Mouse (Mus musculus) embryonic facial prominence, embryonic 15.5 days (tissue): ENCODE results near the gene Ank3. TPM values are rescaled to one million over a fixed set of nuclear protein-coding genes. Genes with fewer than 3 reads are reported as not detected.

Source experiments
- ATAC-seq: fragments of 200-750 bp; cut with Nextera tagmentation; 2 replicates; pipeline ENCODE4 v1.8.0; 2017; ENCODE audit warnings: low read depth, moderate TSS enrichment; ENCODE audit not compliant: insufficient number of reproducible peaks, low FRiP score, low TSS enrichment
- H3K27ac ChIP-seq: fragments of 300-500 bp; sonication (generic); replicated peaks from 2 replicates; pipeline ENCODE4 v1.5.1; 2015; ENCODE audit warnings: mild to moderate bottlenecking, inconsistent platforms
- H3K27me3 ChIP-seq: fragments of 300-500 bp; sonication (generic); 2 replicates; pipeline ENCODE4 v1.6.1; 2015; ENCODE audit warnings: inconsistent platforms
- H3K36me3 ChIP-seq: fragments of 300-500 bp; sonication (generic); 2 replicates; pipeline ENCODE4 v1.6.1; 2015; ENCODE audit warnings: mild to moderate bottlenecking, inconsistent platforms
- H3K4me1 ChIP-seq: fragments of 300-500 bp; sonication (generic); 2 replicates; pipeline ENCODE4 v1.6.1; 2015; ENCODE audit warnings: inconsistent platforms
- H3K4me2 ChIP-seq: fragments of 300-500 bp; sonication (generic); replicated peaks from 2 replicates; pipeline ENCODE4 v1.6.1; 2015; ENCODE audit warnings: mild to moderate bottlenecking, inconsistent platforms
- H3K4me3 ChIP-seq: fragments of 300-500 bp; sonication (generic); replicated peaks from 2 replicates; pipeline ENCODE4 v1.5.1; 2015; ENCODE audit warnings: mild to moderate bottlenecking, inconsistent platforms
- H3K9ac ChIP-seq: fragments of 300-500 bp; sonication (generic); 2 replicates; pipeline ENCODE4 v1.6.1; 2015; ENCODE audit warnings: inconsistent platforms
- H3K9me3 ChIP-seq: fragments of 300-500 bp; sonication (generic); replicated peaks from 2 replicates; pipeline ENCODE4 v1.6.1; 2016; ENCODE audit warnings: inconsistent platforms
- WGBS: fragments of 180-500 bp; shearing (Covaris S2); methylation state at CpG from one replicate; pipeline ENCODE4 v1.1.7; 2015; 5-methylcytosine and 5-hydroxymethylcytosine counted together
- polyA plus RNA-seq: library from polyadenylated mRNA; unstranded; fragments of >200 nt; fragmentation: Nextera tagmentation; extraction: Ambion mirVana; gene quantifications from 2 replicates; pipeline ENCODE4 v1.2.1, GENCODE M21; 2015

Ank3 gene
- polyA plus RNA-seq, 1 experiment from 2014 or later = 24.3 TPM

DNA sequence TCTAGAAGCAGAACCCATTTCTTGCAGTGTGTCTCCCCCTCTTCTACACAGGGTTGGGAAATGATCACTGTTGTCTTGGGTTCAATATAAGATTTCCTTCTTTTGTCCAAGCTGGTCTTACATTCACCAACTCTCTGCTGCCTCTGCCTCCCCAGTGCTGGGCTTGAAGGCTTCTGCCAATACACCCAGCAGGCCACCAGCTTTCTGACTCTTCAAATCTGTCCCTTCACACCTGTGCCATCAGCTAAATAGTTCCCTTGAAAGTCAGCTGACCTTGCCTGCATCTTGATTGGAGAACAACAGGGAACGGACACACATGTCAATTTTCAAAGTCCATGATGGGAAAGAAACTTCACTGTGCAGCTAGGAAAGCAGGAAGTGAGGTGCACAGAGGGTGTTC lies 300.1 kb downstream of the Ank3 start:
- WGBS = 87% methylated on average over 1 of the region's 1 CpGs
- Histone ChIP-seq H3K27me3 (no peaks in the 10 kb centered on the region), H3K9me3 (no peaks in the 10 kb centered on the region), H3K36me3 (no peaks in the 10 kb centered on the region), H3K9ac (no peak overlapping the region), H3K4me3 (no peak overlapping the region), H3K27ac (no peak overlapping the region), H3K4me1 (no peaks in the 10 kb centered on the region), H3K4me2 (no peak overlapping the region)
- no peak for ATAC-seq

DNA sequence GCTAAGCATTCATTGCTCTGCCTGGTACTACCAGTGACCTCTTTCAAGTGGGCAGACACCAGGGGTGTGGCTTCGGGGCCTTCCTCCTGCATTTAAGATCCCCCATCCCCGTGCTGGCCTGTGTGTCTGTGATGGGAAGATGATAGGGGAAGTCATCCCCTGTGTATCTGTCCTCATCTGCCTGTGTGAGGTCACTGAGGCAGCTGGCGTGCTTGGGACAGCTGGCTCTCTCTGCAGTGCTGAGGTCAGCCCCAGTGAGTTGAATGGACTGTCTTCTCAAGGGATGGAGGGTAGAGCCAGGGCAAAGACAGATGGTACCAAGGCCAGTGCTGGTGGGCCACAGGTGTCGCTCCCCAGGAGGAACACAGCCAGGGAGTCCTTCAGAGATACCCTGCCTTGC lies 302.7 kb downstream of the Ank3 start:
- no peak overlapping the region for H3K9ac ChIP-seq
- no peaks in the 10 kb centered on the region for H3K27me3 ChIP-seq
- H3K9me3 ChIP-seq = no peaks in the 10 kb centered on the region
- H3K27ac ChIP-seq = no peak overlapping the region
- H3K4me2 ChIP-seq = no peak overlapping the region
- 55% methylated on average over 4 of the region's 4 CpGs for WGBS
- H3K4me3 ChIP-seq = no peak overlapping the region
- H3K4me1 ChIP-seq = no peaks in the 10 kb centered on the region
- no peaks in the 10 kb centered on the region for H3K36me3 ChIP-seq
- ATAC-seq = no peak

GRCm38 (mm10) chr10:69705806-69706768 lies 307.5 kb downstream of the Ank3 start:
- peak overlapping the region; percentile 26 for H3K4me3 ChIP-seq
- no peak for ATAC-seq
- no peak overlapping the region for H3K27ac ChIP-seq

DNA sequence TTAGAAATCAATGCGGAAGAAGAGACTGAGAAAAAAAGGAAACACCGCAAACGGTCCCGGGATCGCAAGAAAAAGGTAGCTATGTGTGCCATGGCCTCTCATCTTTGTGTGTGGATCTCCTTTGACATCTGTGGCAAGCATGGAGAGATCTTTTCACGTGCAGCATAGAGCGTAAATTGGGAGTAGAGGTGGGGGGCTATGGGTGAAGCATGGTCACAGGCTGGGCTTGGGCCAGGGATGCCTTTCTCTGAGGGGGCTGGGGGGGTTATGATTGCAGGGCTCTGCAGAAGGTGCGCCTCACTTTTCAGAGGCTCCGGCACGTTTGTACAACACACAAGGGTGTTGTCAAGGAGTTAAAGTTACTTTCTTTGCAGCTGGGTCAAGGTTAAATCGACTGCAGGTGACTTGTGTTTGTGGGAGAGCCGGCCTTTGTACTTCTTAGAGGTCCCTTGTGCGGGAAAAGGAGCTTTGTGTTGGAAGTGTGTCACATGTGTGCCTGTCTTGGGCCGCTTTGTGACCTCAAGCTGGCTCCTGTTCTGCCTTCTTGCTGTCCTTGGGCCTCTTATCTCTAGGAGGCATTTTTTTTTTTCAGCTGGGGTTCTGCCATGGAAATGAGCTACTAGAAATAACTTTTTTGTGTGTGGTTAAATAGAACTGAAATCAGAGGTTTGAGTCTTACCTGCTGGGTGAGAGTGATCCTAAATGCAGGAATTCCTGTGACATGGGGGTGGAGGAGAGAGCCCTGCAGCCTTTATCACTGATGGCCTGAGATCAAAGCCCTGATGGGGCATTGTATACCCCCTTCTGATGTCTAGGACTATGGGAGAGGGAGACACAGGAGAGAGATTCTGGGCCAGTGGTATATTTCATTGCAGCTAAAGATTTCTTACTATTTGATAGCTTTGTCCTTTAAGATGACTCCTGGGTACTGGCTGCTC lies 308.5 kb downstream of the Ank3 start:
- no peak overlapping the region for H3K27ac ChIP-seq
- no peak overlapping the region for H3K9ac ChIP-seq
- 28% methylated on average over 14 of the region's 14 CpGs for WGBS

More at GRCm38 (mm10) chr10:69705806-69706768, 307.5 kb downstream of the Ank3 start:
- Histone ChIP-seq H3K36me3 (no peaks in the 10 kb centered on the region), H3K9me3 (no peaks in the 10 kb centered on the region), H3K4me2 (peak overlapping the region; percentile 44), H3K4me1 (no peaks in the 10 kb centered on the region), H3K9ac (0 out of 2 replicates have a peak overlapping the region, but pooled peaks have one; percentile 2), H3K27me3 (no peaks in the 10 kb centered on the region)
- 7% methylated on average over 17 of the region's 17 CpGs for WGBS

DNA sequence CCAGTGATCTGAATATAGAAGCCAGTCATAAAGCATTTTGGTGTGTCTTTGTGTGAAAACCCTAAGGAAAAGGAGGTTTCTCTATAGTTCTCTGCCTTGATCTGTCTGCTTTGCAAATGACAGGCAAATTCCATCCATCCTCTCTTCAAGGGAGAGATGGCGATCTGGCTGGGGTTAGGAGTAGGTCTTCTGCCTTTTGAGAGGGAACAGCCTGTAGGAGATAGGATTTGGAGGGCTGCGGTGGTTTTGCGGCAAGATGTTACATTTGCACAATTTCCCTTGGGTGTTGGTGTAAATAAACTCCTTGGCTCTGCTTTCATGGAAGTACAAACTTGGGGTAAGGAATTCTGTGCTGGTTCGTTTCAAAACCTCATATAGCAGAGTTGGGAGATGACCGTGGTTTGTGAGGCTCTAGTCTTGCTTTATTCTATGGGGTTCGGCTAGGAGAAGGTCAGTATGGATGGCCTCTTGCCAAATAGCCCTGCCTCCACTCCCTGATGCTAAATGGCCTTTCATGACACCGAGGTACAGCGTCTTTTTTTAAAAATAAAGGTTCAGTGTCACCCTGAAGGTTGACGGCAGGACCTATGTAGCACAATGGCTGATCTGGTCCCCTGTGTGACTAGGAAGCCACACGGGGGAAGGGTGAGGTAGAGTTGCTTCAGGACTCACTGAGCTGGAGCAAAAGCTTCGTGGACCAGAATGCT lies 309.4 kb downstream of the Ank3 start:
- no peaks in the 10 kb centered on the region for H3K9me3 ChIP-seq
- no peaks in the 10 kb centered on the region for H3K4me1 ChIP-seq
- H3K9ac ChIP-seq = no peak overlapping the region
- 78% methylated on average over 11 of the region's 11 CpGs for WGBS
- H3K4me3 ChIP-seq = no peak overlapping the region
- H3K36me3 ChIP-seq = no peaks in the 10 kb centered on the region
- no peak overlapping the region for H3K27ac ChIP-seq
- ATAC-seq = no peak
- H3K27me3 ChIP-seq = no peaks in the 10 kb centered on the region
- H3K4me2 ChIP-seq = no peak overlapping the region

More for the DNA sequence above, 308.5 kb downstream of the Ank3 start:
- peak overlapping the region; percentile 26 for H3K4me3 ChIP-seq
- no peaks in the 10 kb centered on the region for H3K4me1 ChIP-seq
- H3K36me3 ChIP-seq = no peaks in the 10 kb centered on the region
- ATAC-seq = no peak
- H3K4me2 ChIP-seq = peak overlapping the region; percentile 44
- no peaks in the 10 kb centered on the region for H3K9me3 ChIP-seq
- H3K27me3 ChIP-seq = no peaks in the 10 kb centered on the region

GRCm38 (mm10) chr10:69709631-69710030 lies 311.1 kb downstream of the Ank3 start:
- Histone ChIP-seq H3K4me3 (no peak overlapping the region), H3K9ac (no peak overlapping the region), H3K4me1 (no peaks in the 10 kb centered on the region), H3K36me3 (no peaks in the 10 kb centered on the region), H3K27ac (no peak overlapping the region), H3K27me3 (no peaks in the 10 kb centered on the region), H3K9me3 (no peaks in the 10 kb centered on the region), H3K4me2 (no peak overlapping the region)
- no peak for ATAC-seq
- WGBS = 84% methylated on average over 2 of the region's 2 CpGs

DNA sequence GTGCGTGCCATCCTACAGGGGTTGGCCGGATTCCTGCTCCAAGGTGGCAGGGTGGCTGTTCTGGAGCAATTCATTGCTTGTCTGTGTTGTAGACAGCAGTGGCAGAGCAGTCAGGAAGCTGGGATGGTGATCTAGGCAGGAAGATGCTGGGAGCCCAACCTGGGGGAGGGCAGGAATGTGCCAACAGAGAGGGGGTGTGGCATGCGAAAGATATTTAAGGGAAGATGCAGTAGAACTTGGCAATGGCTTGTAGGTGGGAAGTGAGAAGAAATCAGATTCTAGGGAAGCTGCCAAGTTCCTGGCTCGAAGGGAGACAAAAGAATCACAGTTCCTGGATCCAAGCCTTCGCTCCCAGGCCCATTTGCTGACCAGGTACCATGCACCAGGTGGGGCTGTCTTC lies 312.2 kb downstream of the Ank3 start:
- WGBS = 76% methylated on average over 5 of the region's 5 CpGs
- Histone ChIP-seq H3K9me3 (no peaks in the 10 kb centered on the region), H3K27ac (no peak overlapping the region), H3K9ac (no peak overlapping the region), H3K4me3 (no peak overlapping the region), H3K4me2 (no peak overlapping the region), H3K4me1 (no peaks in the 10 kb centered on the region), H3K27me3 (no peaks in the 10 kb centered on the region), H3K36me3 (no peaks in the 10 kb centered on the region)
- no peak for ATAC-seq

- no peak overlapping the region for H3K27ac ChIP-seq
- H3K4me1 ChIP-seq = peaks cover 17% of the 10 kb centered on the region
- H3K4me2 ChIP-seq = no peak overlapping the region
- WGBS = 58% methylated on average over 4 of the region's 4 CpGs
- no peaks in the 10 kb centered on the region for H3K36me3 ChIP-seq
- H3K27me3 ChIP-seq = no peaks in the 10 kb centered on the region
- no peak for ATAC-seq
- no peak overlapping the region for H3K9ac ChIP-seq
- H3K9me3 ChIP-seq = no peaks in the 10 kb centered on the region
- no peak overlapping the region for H3K4me3 ChIP-seq
These were observed 318.3 kb downstream of the Ank3 start for GRCm38 (mm10) chr10:69716907-69717306.

- Histone ChIP-seq H3K4me3 (no peak overlapping the region), H3K4me1 (peaks cover 17% of the 10 kb centered on the region), H3K4me2 (no peak overlapping the region), H3K27me3 (no peaks in the 10 kb centered on the region), H3K9ac (no peak overlapping the region), H3K9me3 (no peaks in the 10 kb centered on the region), H3K27ac (no peak overlapping the region), H3K36me3 (no peaks in the 10 kb centered on the region)
- 69% methylated on average over 5 of the region's 5 CpGs for WGBS
- no peak for ATAC-seq
These were observed 320.8 kb downstream of the Ank3 start for GRCm38 (mm10) chr10:69719421-69719820.

- no peaks in the 10 kb centered on the region for H3K36me3 ChIP-seq
- no peaks in the 10 kb centered on the region for H3K9me3 ChIP-seq
- no peak overlapping the region for H3K9ac ChIP-seq
- H3K4me2 ChIP-seq = no peak overlapping the region
- WGBS = 42% methylated on average over 12 of the region's 12 CpGs
- no peak for ATAC-seq
- no peak overlapping the region for H3K4me3 ChIP-seq
- no peaks in the 10 kb centered on the region for H3K27me3 ChIP-seq
- no peak overlapping the region for H3K27ac ChIP-seq
- peaks cover 17% of the 10 kb centered on the region for H3K4me1 ChIP-seq
These were observed 321.4 kb downstream of the Ank3 start for GRCm38 (mm10) chr10:69719901-69720415.
